Mouse (Mus musculus) CD4-positive, CD25-positive, alpha-beta regulatory T cell, adult 4 months (primary cell): ENCODE measurements around the gene Gm20388. TPM values are rescaled to one million over a fixed set of nuclear protein-coding genes. Genes with fewer than 3 reads are reported as not detected.

Experiments
- ATAC-seq: one replicate; pipeline ENCODE4 v1.8.0; 2017
- polyA plus RNA-seq, 2 experiments: library from polyadenylated mRNA; unstranded; fragments of 100-300 nt; shearing (Covaris generic); gene quantifications; one replicate each; pipeline ENCODE4 v1.2.1; 2017

The Gm20388 gene
- polyA plus RNA-seq, 2 experiments from 2014 or later = 10.7 to 12.8 TPM

- ATAC-seq = no peak
These were observed 1480.6 kb downstream of the Gm20388 start for GRCm38 (mm10) chr8:121391254-121391653.

- ATAC-seq = no peak
These were observed 1481.1 kb downstream of the Gm20388 start for GRCm38 (mm10) chr8:121391771-121392170.

GRCm38 (mm10) chr8:121392482-121392881 lies 1481.8 kb downstream of the Gm20388 start:
- ATAC-seq = no peak

- ATAC-seq = no peak
These were observed 1482.5 kb downstream of the Gm20388 start for GRCm38 (mm10) chr8:121393111-121393510.

- no peak for ATAC-seq
These were observed 1484.0 kb downstream of the Gm20388 start for GRCm38 (mm10) chr8:121394686-121395085.

GRCm38 (mm10) chr8:121395316-121395715 lies 1484.7 kb downstream of the Gm20388 start:
- ATAC-seq = no peak

- no peak for ATAC-seq
These were observed 1485.5 kb downstream of the Gm20388 start for GRCm38 (mm10) chr8:121396151-121396550.

GRCm38 (mm10) chr8:121397201-121397698 lies 1486.6 kb downstream of the Gm20388 start:
- no peak for ATAC-seq

GRCm38 (mm10) chr8:121398081-121398480 lies 1487.4 kb downstream of the Gm20388 start:
- no peak for ATAC-seq

GRCm38 (mm10) chr8:121398724-121399123 lies 1488.1 kb downstream of the Gm20388 start:
- no peak for ATAC-seq

- ATAC-seq = no peak
These were observed 1488.5 kb downstream of the Gm20388 start for GRCm38 (mm10) chr8:121399173-121399572.

- ATAC-seq = no peak
These were observed 1489.9 kb downstream of the Gm20388 start for GRCm38 (mm10) chr8:121400581-121400980.

GRCm38 (mm10) chr8:121403821-121404220 lies 1493.2 kb downstream of the Gm20388 start:
- ATAC-seq = no peak

- ATAC-seq = no peak
These were observed 1507.4 kb downstream of the Gm20388 start for GRCm38 (mm10) chr8:121418081-121418480.

- no peak for ATAC-seq
These were observed 1508.9 kb downstream of the Gm20388 start for GRCm38 (mm10) chr8:121419551-121419950.

GRCm38 (mm10) chr8:121421009-121421408 lies 1510.4 kb downstream of the Gm20388 start:
- ATAC-seq = no peak

- ATAC-seq = no peak
These were observed 1513.4 kb downstream of the Gm20388 start for GRCm38 (mm10) chr8:121424080-121424479.

GRCm38 (mm10) chr8:121424600-121424999 lies 1514.0 kb downstream of the Gm20388 start:
- no peak for ATAC-seq

GRCm38 (mm10) chr8:121431499-121431898 lies 1520.9 kb downstream of the Gm20388 start:
- no peak for ATAC-seq

GRCm38 (mm10) chr8:121433466-121433865 lies 1522.8 kb downstream of the Gm20388 start:
- no peak for ATAC-seq

GRCm38 (mm10) chr8:121436656-121437055 lies 1526.0 kb downstream of the Gm20388 start:
- no peak for ATAC-seq

- ATAC-seq = no peak
These were observed 1526.9 kb downstream of the Gm20388 start for GRCm38 (mm10) chr8:121437506-121437905.

GRCm38 (mm10) chr8:121438111-121438510 lies 1527.5 kb downstream of the Gm20388 start:
- no peak for ATAC-seq

GRCm38 (mm10) chr8:121439351-121439750 lies 1528.7 kb downstream of the Gm20388 start:
- no peak for ATAC-seq

GRCm38 (mm10) chr8:121443361-121443760 lies 1532.7 kb downstream of the Gm20388 start:
- no peak for ATAC-seq
